Mouse (Mus musculus) c-Kit-positive CD71-positive TER-119-negative erythroid progenitor cells, embryonic 14.5 days (primary cell): ENCODE measurements around the gene Ckm.

ENCODE experiments used
- DNase-seq: peaks from one replicate; pipeline ENCODE4 v3.0.0-alpha.2; 2013; ENCODE audit warnings: low read depth

Ckm gene

GRCm38 (mm10) chr7:19432475-19432874 lies 27.9 kb downstream of the Ckm start:
- DNase-seq: no peak

GRCm38 (mm10) chr7:19436276-19436675 lies 31.7 kb downstream of the Ckm start:
- DNase-seq: no peak

GRCm38 (mm10) chr7:19437048-19437447 lies 32.5 kb downstream of the Ckm start:
- DNase-seq: no peak

- DNase-seq: no peak
These were observed 37.0 kb downstream of the Ckm start for GRCm38 (mm10) chr7:19441448-19442091.

DNA sequence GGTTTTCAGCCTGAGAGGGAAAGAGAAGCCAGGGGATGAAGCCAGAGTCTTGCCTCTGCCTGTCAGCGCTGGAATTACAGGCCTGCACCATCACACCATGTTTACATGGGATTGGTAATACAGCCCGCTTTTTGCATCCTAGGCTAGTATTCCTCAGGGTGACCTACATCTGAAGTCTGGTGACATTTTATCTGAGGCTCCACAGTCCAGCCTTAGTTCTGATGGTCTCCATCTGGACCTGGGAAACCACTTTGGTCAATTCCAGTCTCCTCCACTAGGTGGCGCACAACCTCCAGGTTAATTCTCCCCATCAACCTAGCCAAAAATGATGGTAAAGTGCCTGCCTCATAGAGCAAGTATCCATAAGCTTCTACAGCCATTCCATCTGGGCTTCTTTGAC lies 38.8 kb downstream of the Ckm start:
- peak; percentile 66 for DNase-seq

GRCm38 (mm10) chr7:19444801-19445200 lies 40.2 kb downstream of the Ckm start:
- no peak for DNase-seq

GRCm38 (mm10) chr7:19447689-19448088 lies 43.1 kb downstream of the Ckm start:
- no peak for DNase-seq

DNA sequence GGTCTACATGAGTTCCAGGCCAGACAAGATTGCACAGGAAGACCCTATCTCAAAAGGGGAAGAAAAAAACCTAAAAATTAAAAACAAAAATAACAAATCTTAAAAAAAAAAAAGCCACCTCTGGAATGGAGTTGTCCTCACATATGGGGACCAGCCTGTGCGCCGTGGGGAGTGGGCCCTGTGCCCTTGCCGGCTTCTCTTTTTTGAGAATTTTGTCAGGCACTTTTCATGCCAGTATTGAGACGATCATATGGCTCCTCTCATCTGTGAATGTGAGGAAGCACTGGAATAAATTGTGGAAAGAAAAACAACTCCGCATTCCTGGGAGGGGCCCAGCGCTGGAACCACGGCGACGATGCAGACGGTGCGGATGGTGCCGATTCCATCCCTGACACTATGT lies 44.6 kb downstream of the Ckm start:
- no peak for DNase-seq

DNA sequence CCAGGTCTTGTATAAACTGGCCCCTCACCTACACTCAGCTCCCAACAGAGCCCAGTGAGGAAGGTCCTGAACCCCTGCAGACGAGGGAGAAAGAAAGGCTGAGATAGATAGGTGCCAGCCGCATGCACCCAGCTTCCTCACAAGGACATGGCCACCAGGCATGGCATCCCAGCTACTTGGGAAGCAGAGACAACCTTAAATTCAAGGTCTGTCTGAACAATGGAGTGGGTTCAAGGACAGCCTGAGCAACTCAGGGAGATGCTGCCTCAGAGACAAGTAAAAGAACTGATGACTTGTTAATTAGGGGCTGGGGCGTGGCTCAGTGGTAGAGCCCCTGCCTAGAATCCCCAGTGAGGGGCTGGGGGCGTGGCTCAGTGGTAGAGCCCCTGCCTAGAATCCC lies 50.6 kb downstream of the Ckm start:
- DNase-seq: no peak

DNA sequence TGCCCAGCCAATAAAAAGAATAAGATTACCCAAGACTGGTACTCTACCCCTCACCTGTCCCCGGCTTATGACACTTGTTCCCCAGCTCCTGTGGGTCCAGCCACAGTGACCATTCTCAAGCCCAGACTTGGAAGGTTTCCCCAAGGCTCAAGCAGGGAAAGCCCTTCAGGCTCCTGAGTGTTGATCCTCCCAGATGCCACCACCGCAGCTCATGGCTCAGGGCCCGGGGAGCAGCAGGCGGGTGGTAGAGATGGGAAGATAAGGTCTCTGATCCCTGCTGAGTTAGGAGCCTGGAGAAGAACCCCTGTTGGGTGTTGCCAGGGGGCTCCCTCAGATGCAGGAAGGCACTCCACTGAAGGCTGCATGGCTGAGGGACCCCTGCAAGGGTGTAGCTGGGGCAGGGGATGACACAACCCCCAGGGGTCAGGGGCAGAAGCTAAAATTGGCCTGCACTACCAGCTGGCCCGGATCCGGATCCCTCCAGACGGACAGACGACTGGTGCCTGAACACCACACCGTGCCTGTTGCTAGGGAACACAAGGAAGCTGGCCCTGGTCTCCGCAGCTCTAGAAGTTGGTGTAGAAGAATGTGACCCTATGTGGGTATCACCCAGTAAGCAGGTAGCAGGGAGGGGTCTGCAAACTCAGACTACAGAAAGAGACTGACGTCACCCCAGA lies 51.4 kb downstream of the Ckm start:
- no peak for DNase-seq

DNA sequence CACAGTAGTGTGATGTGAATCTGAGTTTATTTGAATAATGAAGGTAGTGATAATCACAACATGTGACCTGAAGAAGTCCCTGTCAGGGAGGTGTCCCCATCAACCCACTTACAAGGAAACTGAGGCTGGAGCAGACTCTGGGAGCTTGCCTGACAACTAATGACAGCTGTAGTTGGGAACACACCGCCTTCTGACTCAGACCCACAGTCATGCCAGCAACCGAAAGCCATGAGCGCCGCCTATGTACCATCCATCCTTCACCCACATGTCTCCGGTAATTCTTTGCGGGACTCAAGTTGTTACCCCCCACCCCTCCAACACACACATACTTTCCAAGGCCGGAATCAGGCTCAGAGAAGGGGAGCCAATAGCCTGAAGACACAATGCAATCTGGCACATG lies 52.1 kb downstream of the Ckm start:
- no peak for DNase-seq

- DNase-seq: no peak
These were observed 53.0 kb downstream of the Ckm start for GRCm38 (mm10) chr7:19457414-19458071.

GRCm38 (mm10) chr7:19458072-19458486 lies 53.5 kb downstream of the Ckm start:
- no peak for DNase-seq

DNA sequence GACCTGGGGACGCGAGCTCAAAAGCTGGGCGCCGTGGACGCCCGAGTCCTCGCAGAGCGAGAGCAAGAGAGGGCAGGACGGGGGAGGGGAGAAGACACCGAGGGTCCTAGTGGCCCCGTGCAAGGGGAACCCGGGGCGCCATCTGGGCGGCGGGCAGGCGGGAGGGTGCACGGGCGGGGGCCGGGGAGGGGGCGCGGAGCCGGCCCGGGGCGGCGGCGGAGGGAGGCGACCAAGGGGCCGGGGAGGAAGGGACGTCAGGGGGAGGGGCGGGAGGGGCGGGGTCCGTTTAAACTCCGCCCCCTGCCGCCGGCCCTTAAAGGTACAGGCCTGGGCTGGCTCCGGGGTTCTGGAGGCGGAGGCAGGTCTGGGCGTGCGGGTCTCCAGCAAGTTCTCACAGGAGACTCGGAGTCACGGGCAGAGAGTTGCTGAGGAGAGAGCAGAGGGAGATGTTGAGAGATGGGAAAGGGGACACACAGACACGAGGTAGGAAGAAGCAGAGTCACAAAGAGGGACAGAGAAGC lies 54.1 kb downstream of the Ckm start, which contains the start of gene Mark4:
TSS of gene Mark4 (minus strand) at position 231 of the 521 bp plus-strand sequence.
- peak; percentile 62 for DNase-seq

DNA sequence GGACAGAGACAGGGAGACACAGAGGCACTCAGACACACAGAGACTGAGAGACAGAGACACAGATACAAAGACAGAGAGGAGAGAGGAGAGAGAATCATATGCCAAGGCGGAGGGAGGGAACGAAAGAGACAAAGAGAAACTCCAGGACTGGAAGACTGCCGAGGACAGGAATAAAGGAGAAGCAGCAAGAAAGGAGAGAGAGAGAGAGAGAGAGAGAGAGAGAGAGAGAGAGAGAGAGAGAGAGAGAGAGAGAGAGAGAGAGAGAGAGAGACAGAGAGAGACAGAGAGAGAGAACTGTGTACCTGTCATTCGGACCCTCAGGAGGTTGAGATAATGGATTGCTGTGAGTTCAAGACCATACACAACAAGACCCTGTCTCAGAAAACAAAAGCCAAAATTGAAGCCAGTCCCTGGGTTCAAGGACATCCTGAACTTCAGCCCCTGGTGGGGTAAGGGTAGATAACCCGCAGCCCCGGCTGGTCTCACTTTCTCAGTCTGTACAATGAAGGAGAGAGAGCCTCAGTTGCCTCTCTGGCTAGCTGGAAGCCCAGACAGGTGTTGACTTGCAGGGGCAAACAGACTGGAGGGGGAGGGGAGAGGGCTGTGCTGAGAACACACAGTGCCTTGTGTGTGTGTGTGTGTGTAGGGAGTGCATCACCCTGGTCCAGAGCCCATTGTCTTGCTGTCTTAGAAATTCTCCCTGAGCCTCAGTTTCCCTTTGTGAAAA lies 54.7 kb downstream of the Ckm start:
- DNase-seq: no peak

DNA sequence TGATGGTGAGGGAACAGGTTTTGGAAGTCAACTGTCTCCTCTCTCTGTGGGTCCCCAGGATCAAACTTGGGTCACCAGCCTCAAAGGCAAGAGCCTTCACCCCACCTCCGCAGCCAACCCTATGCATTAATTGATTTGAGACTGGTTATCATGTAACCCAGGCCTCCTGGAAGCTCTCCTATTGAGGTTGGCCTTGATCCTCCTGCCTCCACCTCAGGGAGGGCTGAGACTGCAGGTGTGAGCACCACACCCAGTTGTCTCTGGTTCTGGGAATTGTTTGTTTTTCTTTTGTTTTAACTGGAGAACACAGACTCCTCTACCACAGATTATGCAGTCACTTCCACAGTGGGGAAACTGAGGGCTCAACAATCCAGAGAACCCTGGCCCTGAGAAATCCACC lies 55.9 kb downstream of the Ckm start:
- DNase-seq: no peak

DNA sequence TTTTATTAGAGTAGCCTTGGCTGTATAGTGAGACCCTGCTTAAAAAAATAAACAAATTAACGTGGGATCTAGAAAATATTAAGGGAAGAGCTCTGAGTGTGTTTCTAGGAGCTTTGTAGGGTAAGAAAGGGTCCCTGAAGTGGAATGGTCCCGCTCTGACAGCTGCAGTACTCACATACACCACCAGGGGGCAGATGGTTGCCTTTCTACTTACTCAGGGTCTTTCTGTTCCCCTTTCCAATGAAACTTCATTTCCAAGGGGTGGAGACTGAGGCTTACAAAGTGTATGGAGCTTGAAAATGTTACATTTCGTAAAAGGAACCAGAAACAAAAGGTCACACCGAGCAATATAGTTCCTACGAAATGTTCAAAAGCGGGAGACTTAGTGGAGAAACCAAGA lies 56.9 kb downstream of the Ckm start:
- DNase-seq: peak; percentile 39

DNA sequence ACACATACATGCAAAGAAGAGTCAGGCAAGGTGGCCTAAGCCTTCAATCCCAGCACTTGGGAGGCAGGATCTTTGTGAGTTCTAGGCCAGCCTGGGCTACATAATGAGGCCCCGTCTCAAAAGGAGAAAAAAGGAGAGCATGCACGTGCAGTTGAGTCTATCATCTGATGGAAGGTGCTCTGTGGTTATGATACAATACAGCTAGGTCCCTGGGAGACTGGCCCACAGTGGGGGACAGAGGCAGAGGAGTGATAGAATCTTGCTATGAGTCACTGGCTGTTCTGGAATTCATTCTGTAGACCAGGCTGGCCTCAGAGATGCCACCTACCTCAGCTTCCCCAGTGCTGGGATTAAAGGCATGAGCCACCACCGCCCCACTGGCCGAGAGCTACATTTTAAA lies 57.9 kb downstream of the Ckm start:
- no peak for DNase-seq

DNA sequence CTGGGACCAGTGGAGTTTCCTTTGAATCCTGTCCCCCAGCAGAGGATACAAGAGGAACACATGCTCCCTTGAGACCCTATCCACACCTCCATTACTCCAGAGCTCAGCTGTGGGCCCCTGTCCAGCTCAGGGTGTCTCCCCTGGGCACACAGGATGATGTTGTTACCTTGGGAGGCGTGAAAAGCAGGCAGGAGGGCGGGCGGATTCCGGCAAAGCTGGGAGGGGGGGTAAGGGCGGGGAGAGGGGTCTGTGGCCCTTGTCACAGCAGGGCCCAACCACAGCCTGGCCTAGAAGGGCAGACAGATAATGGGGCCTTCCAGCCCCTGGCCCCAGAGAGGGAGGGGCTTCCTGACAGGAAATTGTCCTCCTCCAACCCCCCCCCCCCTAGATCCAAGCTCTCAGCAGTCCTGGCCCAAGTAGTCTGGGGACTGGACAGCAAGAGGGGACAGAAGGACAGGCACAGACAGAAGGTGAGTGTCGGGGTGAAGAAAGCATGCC lies 58.4 kb downstream of the Ckm start, which contains the start of gene Exoc3l2:
TSS of gene Exoc3l2 (plus strand) at position 448 of the 498 bp plus-strand sequence.
- DNase-seq: no peak

DNA sequence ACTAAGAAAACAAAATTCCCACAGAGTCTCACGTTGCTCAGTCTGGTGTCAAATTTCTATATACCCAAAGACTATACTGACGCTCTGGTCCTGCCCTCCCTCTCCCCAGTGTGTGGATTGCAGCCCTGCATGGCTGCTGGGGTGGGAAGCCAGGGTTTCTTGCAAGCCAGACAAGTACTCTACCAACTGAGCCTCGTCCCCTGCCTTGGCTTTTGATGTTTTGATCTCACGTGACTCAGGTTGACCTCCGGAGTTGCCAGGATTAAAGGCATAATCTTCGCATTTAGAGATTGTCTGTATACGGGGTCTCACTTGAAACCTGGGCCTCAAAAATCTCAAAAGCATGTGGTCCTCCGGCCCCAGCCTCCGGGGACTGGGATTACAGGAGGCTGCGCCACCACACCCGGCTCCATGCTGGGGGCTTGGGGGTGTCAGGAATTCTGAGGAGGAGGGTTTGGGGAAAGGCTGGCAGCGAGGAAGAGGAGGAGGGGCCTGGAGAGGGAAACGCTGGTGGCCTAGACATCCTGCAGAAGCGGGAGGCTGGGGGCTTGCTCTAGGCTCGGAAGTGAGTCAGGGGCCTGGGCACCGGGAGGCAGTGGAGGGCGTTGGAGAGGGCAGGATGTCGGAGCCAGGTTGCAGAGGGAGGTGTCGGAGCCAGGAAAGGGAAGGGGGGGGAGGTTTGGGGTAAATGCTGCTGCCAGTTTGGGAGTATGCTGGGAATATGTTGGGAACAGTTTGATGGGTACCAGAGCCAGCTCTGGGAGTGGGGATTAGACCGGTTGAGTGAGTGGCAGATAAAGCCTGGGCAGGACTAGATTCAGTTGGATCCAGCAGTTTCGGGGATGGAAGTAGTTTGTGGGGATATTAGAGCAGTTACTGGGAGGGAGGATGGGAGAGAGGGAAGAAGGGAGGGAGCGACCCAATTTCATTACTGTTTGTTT lies 60.1 kb downstream of the Ckm start:
- DNase-seq: no peak

GRCm38 (mm10) chr7:19466602-19467145 lies 62.1 kb downstream of the Ckm start:
- no peak for DNase-seq
